Mouse (Mus musculus): Measurements from ENCODE around the gene Ndst2. TPM values are rescaled to one million over a fixed set of nuclear protein-coding genes. Genes with fewer than 3 reads are reported as not detected.
"Not testable (repeated sequence)": the region's sequence is repeated elsewhere in the genome, so short reads cannot be mapped to it uniquely, and the experiment has no call there.

The Ndst2 gene
- total RNA-seq, 2 experiments from 2014 or later, result 32.7 to 80.1 TPM

DNA sequence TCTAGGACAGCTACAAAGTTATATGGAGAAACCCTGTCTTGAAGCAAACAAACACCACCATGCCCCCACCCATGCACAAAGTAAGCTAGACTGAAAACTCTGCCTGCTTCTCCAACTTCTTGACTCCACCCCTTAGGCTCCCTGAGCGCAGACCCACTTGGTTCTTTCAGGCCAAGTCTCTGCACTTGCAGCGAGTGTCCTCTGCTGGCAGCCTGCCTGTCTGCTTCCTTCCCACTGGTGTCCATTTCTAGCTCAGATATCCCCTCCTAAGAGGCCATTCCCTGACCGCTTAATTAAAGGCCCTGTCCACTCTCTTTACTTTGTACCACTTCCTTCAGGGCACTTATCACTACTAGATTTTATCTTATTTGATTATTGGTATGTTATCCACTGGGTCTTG is 9.3 kb upstream of the Ndst2 start:
- no peak for ATAC-seq (replicated peaks; ENCODE audit: low FRiP score, poor library complexity, severe bottlenecking)

DNA sequence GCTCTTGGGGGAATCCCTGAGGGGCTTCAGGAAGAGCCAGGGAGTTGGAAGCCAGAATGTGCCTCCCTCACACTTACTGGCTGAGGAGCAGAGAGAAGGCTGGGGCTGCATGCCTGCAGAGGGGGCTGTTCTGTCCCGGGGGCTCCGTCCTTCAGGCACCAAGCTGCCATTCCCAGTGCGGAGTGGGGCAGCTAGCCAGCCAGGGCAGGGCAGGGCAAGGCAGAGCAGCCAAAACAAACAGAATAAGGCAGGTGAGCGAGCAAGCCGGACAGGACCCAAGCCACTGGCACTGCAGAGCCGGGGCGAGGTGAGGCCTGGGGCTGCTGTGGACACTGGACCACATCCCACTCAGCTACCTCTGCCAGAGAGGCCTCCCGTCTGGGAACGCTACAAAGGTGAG is 6.9 kb upstream of the Ndst2 start:
- ATAC-seq (replicated peaks; ENCODE audit: low FRiP score, poor library complexity, severe bottlenecking), result no peak

DNA sequence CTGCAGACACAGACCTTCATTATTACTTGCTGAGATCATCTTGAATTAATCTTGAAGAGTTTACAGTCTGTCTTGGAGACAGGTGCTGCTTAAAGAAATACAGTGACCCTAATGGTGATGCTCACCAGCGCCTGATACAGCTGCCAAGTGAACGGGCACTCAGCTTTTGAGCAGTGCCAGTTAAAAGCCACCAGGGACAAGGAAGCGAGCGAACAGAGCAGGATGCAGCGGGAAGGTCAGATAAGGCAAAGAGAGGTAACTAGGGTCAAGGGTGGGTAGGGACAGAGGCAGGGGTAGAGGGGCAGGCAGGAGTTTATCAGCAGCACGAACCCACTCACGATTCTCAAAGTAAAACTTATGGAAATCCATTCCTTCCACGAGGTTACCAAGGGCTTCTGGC is 4.1 kb upstream of the Ndst2 start:
- no peak for ATAC-seq (replicated peaks; ENCODE audit: low FRiP score, poor library complexity, severe bottlenecking)

DNA sequence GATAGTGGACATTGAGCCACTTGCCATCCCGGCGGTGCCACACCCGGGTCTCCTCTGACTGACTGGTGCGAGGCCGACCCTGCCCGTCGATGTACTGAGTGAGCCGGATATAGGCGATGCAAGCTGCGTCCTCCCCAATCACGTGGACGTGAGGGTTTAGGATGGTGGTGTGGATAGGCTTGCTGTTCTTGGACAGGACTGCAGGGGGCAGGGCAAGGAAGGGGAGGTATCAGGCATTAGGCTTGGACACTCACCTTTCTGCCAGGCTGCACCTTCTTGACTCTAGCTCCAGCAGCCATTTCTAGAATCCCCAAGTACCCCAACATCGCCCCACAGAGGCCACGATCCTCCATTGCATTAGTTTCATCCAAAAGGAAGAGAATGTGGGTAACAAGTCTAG is 2.9 kb upstream of the Ndst2 start:
- peak; percentile 49 for ATAC-seq (replicated peaks; ENCODE audit: low FRiP score, poor library complexity, severe bottlenecking)

DNA sequence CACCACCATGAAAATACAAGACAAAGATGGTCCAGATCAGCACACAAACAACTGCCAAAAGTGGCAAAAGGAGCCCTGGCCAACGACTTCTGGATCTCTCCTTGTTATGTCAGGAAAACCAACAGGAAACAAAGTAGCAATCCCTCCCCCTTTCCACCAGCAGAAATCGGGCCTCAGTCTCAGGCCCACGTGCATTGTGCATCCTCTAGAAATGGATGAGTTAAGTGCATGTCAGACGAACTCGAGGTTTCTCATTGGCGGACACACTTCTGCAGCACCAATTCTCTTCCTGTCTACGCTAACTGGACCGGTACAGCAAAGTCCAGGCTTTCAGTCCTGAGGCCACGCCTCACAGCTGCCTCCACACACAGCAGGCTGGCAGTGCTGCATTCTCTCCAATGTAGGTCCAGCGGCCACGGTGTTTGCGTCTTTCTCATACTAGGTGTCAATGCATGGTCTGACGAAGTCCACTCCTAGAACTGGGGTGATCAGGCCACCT is 1.6 kb upstream of the Ndst2 start:
- ATAC-seq (replicated peaks; ENCODE audit: low FRiP score, poor library complexity, severe bottlenecking), result no peak

DNA sequence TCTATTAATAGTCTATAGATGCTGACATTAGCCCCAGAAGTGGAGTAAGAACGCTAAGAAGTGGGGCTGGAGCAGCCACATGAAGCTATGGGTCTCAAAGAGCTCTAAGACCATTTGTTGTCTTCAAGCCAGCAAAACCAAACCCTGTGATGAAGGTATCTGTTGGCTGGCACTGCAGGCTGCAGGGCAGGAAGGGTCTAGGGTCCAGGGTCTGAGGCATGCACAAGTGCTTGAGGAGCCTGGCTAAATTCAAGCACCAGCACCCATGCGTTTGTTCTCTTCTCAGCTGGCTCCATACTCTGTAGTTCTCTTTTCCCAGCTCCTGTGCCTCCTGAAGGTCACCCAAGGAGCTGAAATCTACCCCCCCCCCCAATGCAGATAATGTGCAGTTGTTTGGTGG is 690 bp upstream of the Ndst2 start:
- ATAC-seq (replicated peaks; ENCODE audit: low FRiP score, poor library complexity, severe bottlenecking), result no peak

DNA sequence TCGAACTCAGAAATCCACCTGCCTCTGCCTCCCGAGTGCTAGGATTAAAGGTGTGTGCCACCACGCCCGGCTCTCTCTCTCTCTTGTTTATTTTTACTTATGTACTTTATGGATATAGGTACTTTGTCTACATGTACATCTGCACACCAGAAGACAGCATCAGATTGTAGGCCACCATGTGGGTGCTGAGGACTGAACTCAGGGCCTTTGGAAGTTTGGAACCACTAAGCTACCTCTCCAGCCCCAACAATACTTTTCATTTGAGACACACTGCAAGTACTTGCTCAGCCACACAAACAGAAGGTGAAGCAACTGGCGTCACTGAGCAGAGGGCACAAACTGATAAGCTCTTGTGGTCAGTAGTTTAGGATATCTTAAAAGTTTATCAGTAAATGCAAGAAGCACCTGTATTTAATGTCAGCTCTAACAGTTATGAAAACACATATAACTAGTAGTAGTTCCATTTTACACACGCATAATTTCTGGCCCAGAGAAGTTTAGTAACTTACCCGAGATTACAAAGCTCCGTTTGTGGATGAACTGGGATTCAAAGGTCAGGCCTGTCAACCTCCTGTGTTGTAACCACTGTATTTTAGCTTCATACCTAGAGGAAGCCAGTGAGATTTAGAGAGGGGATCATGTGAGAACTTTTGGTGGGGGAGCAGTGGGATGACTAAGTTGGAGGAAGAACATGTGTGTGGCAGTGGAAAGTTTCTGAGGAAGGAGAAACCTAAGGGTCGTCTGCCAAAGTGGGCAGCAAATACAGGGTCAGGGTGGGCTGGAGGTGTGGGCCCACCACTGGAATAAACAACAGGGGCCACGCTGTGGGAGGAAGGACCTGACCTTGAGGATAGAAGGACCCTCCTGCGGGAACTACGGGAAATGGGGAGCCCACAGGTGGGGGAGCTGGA is 1.1 kb downstream of the Ndst2 start:
- ATAC-seq (replicated peaks; ENCODE audit: low FRiP score, poor library complexity, severe bottlenecking), result peak; percentile 58

DNA sequence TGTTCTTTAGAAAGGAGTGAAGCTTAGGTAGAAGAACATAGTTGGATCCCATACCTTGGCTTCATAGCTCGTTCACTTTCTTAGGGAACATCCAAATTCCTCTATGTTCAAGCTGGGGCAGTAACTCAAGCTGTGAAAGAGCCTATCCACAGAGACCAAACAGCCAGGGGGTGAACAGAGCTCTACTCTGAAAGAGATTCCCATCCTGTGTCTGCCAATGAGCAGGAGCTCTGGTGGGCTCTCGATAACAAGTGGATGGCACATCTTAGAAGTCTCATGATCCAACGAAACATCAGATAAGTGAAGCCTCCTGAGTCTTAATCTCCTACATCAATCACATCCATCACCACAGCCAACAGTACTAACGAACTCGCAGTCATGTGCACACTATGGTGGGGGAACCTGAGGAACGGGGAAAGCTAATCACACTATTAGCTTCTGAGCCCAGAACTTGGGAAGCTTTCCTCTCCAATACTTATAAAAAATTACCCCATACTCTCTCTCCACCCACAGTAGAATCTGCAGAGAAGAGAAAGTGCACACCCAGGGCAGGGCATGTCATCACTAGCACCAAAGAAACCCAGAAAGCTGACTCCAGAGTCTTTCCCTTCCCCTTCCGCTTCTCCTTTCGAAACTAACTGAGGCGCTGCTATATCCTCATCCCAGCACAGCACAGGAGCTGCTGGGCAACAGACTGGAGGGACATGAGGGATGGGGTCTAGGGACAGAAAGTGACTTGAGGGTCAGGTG is 3.3 kb downstream of the Ndst2 start:
- no peak for ATAC-seq (replicated peaks; ENCODE audit: low FRiP score, poor library complexity, severe bottlenecking)

DNA sequence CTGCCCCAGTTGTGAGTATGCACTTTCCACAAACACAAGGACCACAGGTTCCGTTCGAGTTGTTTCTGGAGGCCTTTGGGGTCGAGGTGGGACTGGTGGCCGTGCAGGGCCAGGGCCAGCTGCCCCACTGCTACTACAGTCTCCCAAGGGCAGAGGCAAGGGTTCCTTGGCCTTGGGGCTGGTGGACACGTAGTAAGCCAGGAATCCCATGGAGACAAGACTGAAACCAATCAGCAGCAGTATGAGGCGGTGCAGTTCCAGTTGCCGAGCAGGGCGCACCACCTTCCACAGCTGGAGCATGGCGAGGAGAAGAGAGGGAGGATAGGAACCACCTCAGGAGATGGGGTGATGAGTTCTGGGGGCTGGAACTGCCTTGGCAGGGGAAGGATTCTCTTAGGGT is 4.5 kb downstream of the Ndst2 start:
- no peak for ATAC-seq (replicated peaks; ENCODE audit: low FRiP score, poor library complexity, severe bottlenecking)

DNA sequence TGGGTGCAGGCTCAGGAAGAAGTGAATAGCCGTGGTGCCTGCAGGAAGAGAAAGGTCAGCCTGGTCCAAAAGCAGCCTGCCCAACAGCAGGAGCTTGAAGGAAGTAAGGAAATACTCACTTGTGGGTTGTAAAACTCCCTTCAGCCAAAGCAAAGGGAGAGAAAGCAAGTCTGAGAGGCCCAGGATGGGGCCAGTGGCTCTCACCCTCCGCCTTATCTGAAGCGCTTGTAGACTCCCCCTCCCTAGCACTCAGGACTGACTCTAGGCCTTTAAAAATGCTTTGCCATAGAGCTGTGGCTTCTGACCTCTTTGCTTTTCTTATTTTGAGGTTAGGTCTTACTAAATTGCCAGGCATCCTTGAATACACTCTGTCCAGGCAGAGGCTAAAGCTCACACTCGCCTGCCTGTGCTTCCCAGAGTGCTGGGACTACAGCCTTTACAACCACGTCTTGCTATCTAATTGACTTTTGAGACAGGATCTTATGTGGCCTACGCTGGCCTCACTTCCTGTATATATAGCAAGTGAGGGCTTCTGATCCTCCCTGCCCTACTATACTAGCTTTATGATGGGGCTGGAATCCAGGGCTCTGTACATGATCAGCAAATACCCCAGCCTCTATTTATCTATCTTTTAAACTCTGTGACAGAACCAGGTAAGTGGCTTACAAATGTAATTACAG is 8.6 kb downstream of the Ndst2 start:
- no peak for ATAC-seq (replicated peaks; ENCODE audit: low FRiP score, poor library complexity, severe bottlenecking)

DNA sequence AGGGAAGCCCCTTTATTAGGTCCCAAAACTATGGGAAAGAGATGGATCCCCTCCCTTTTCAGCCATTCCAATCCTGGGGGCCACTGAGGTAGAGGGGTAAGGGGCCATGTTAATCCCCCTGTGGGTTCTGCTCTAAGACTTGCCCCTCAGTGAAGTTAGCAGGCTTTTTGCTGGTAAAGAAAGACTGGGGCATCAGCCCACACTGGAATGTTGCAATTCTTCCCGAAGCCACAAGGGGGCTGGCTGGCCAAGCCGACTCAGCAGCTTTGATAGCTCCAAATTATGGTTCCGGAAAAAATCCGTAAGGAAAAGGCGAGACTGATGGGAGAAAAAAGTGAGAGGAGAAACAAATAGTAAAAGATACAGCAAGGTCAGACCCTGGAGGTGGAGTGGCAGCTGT is 10.3 kb downstream of the Ndst2 start:
- ATAC-seq (replicated peaks; ENCODE audit: low FRiP score, poor library complexity, severe bottlenecking), result peak; percentile 78

DNA sequence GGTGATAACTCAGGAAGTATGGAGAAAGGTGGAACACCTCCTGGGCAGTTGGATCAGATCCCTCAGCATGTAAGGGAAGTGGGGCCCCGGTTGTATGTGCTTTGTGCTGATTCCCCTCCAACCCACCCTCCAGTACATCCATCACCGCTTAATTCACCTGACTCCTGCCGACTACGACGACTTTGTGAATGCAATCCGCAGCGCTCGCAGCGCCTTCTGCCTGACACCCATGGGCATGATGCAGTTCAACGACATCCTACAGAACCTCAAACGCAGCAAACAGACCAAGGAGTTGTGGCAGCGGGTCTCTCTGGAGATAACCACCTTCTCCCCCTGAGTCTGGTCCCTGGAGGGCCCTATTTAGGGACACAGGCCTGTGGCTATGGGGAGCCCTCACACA is 11.4 kb downstream of the Ndst2 start:
- ATAC-seq (replicated peaks; ENCODE audit: low FRiP score, poor library complexity, severe bottlenecking), result no peak

DNA sequence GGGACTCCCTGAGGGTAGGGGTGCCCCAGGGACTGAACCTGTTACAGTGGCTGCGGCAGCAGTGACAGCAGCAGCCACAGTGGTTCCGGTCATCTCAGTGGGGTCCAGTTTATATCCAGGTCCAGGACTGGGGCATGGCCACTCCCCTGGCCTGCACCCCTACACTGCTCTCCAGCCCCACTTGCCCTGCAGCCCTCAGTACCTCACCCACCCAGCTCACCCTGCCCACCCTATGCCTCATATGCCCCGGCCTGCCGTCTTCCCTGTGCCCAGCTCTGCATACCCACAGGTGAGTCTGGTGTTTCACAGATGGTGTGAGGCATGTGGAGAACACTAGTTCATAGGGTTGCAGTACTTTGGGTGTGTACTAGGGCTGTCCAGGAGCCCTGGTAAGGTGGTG is 13.0 kb downstream of the Ndst2 start:
- no peak for ATAC-seq (replicated peaks; ENCODE audit: low FRiP score, poor library complexity, severe bottlenecking)

DNA sequence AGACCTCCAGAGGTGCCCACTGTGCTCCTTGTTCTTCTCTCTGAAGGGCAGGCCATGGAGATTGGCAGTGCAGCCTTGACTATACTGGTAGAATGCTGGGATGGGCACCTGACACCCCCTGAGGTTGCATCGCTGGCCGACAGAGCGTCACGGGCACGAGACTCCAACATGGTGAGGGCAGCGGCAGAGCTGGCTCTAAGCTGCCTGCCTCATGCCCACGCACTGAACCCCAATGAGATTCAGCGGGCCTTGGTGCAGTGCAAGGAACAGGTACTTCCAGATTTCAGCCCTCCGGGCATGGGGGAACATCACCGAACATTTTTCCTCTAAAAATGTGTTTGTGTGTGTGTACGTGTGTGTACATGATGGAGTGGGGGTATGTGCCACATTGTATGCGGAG is 14.6 kb downstream of the Ndst2 start:
- no peak for ATAC-seq (replicated peaks; ENCODE audit: low FRiP score, poor library complexity, severe bottlenecking)

DNA sequence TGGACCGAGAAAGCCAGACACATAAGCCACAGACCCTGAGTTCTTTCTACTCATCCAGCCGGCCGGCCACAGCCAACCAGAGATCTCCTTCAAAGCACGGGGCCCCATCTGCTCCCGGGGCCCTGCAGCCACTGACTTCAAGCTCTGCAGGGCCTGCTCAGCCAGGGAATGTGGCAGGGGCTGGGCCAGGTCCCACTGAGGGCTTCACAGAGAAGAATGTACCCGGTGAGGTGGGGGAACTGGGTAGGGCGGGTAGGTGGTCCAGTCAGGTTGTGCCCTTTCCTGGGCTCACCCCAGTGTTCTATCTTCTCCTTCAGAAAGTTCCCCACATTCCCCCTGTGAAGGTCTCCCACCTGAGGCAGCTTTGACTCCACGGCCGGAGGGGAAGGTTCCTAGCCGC is 15.9 kb downstream of the Ndst2 start:
- no peak for ATAC-seq (replicated peaks; ENCODE audit: low FRiP score, poor library complexity, severe bottlenecking)

DNA sequence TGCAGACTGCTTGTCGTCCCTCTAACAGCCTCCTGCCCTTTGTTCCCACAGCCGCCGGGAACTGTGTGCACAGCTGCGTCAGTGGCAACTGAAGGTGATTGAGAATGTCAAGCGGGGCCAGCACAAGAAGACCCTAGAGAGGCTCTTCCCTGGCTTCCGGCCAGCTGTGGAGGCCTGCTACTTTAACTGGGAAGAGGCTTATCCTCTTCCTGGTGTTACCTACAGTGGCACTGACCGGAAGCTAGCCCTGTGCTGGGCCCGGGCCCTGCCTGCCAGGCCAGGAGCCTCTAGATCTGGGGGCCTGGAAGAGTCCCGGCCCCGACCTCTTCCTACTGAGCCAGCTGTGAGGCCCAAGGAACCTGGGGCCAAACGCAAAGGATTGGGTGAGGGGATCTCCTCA is 20.5 kb downstream of the Ndst2 start:
- no peak for ATAC-seq (replicated peaks; ENCODE audit: low FRiP score, poor library complexity, severe bottlenecking)

DNA sequence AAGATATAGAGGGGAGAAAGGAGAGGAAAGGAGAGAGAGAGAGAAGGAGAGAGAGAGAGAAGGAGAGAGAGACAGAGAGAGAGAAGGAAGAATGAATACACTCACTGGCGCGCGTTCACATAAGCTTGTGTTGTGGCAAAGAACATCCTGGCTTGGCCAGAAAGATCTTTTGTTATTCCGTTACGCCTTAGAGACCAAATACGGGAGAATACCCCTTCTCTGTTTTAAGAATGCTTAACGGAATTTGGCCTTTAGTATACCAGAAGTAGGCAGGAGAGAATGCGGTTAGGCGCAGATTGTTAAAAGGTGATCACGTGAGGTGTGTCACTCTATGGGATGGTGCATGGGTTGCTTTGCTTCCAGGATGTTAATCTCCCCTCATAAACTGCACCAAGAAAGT is 26.1 kb downstream of the Ndst2 start:
- ATAC-seq (replicated peaks; ENCODE audit: low FRiP score, poor library complexity, severe bottlenecking), result no peak

DNA sequence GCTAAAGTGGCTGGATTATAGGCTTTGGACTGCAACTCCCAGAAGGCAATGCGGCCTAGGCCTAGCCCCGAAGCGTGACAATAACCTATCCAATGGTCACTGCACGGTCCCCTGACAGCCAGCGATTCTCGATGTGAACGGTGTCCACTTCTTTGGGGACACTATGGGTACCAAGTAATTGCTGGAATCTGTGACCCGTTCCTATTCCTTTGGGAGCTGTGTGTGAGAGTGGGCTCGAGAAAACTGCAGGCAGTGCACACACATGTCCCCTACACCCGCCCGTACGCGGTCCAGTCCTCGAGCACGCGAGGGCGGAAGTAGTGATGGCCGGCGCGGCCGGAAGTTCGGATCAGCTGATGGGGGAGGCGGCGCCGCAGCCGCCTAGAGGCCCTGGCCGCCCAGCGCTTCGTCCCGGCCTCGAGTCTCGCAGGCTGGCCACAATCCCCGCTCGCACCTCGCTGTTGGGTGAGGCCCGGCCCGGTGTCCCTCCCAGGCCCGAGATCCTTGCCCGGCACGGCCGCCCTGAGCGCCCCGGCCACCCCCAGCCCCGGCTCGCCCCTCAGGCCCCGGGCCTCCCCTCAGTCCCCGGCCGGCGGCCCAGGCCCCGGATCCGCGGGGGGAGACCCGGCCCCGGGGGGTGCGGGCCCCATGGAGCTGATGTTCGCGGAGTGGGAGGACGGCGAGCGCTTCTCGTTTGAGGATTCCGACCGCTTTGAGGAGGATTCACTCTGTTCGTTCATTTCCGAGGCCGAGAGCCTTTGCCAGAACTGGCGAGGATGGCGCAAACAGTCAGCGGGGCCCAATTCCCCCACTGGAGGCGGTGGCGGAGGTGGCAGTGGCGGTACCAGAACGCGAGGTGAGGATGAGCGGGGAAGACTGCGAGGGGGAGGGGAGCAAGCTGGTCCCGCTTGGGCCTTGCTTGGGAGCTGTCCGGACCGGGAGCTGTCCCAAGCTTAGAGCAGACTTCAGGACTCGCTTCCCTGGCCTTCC is 26.9 kb downstream of the Ndst2 start, which contains the start of gene Zswim8:
TSS of gene Zswim8 (plus strand) at position 352 of the 990 bp plus-strand sequence.
- ATAC-seq (replicated peaks; ENCODE audit: low FRiP score, poor library complexity, severe bottlenecking), result peak; percentile 84

DNA sequence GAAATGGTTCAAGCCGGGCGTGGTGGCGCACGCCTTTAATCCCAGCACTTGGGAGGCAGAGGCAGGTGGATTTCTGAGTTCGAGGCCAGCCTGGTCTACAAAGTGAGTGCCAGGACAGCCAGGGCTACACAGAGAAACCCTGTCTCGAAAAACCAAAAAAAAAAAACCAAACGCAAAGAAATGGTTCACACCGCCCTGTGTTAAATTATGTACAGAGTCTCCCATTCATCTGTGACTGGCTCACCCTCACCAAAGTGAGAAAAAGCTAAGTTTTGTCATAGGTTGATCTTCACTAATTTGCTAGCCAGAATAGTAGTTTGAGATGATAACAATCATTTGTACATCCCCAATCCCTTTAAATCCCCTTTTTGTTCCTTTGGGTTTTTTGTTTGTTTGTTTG is 30.9 kb downstream of the Ndst2 start:
- not testable (repeated sequence) for ATAC-seq (replicated peaks; ENCODE audit: low FRiP score, poor library complexity, severe bottlenecking)
